Mouse (Mus musculus) stomach, embryonic 15.5 days (tissue): ENCODE measurements around the gene Glg1. TPM values are rescaled to one million over a fixed set of nuclear protein-coding genes. Genes with fewer than 3 reads are reported as not detected.
"Not testable (repeated sequence)": the region's sequence is repeated elsewhere in the genome, so short reads cannot be mapped to it uniquely, and the experiment has no call there.

Experiments
- ATAC-seq: fragments of 200-750 bp; cut with Nextera tagmentation; 2 replicates; pipeline ENCODE4 v1.8.0; 2017; ENCODE audit warnings: low read depth, moderate number of reproducible peaks, moderate TSS enrichment; ENCODE audit not compliant: insufficient read depth, low FRiP score
- H3K27ac ChIP-seq: fragments of 300-500 bp; sonication (generic); 2 replicates; pipeline ENCODE4 v1.5.1; 2015; ENCODE audit warnings: mild to moderate bottlenecking, inconsistent platforms
- H3K27me3 ChIP-seq: fragments of 300-500 bp; sonication (generic); replicated peaks from 2 replicates; pipeline ENCODE4 v1.6.1; 2015; ENCODE audit warnings: inconsistent platforms
- H3K36me3 ChIP-seq: fragments of 300-500 bp; sonication (generic); 2 replicates; pipeline ENCODE4 v1.6.1; 2015; ENCODE audit warnings: inconsistent platforms
- H3K4me1 ChIP-seq: fragments of 300-500 bp; sonication (generic); 2 replicates; pipeline ENCODE4 v1.6.1; 2015; ENCODE audit warnings: inconsistent platforms
- H3K4me2 ChIP-seq: fragments of 300-500 bp; sonication (generic); 2 replicates; pipeline ENCODE4 v1.6.1; 2015; ENCODE audit warnings: mild to moderate bottlenecking, inconsistent platforms
- H3K4me3 ChIP-seq: fragments of 300-500 bp; sonication (generic); replicated peaks from 2 replicates; pipeline ENCODE4 v1.5.1; 2015; ENCODE audit warnings: inconsistent platforms
- H3K9ac ChIP-seq: fragments of 300-500 bp; sonication (generic); 2 replicates; pipeline ENCODE4 v1.6.1; 2015; ENCODE audit warnings: inconsistent platforms
- H3K9me3 ChIP-seq: fragments of 300-500 bp; sonication (generic); 2 replicates; pipeline ENCODE4 v1.6.1; 2016; ENCODE audit warnings: inconsistent platforms
- WGBS: fragments of 180-500 bp; shearing (Covaris S2); methylation state at CpG from one replicate; pipeline ENCODE4 v1.1.7; 2015; 5-methylcytosine and 5-hydroxymethylcytosine counted together
- polyA plus RNA-seq: library from polyadenylated mRNA; unstranded; fragments of >200 nt; fragmentation: Nextera tagmentation; extraction: Ambion mirVana; gene quantifications from 2 replicates; pipeline ENCODE4 v1.2.1, GENCODE M21; 2015

Glg1 gene
- polyA plus RNA-seq, 1 experiment from 2014 or later: 63.4 TPM

- Histone ChIP-seq H3K4me2 (no peak overlapping the region), H3K27me3 (no peaks in the 10 kb centered on the region), H3K9ac (no peak overlapping the region), H3K9me3 (no peaks in the 10 kb centered on the region), H3K36me3 (peaks cover 68% of the 10 kb centered on the region), H3K27ac (no peak overlapping the region), H3K4me3 (no peak overlapping the region), H3K4me1 (no peaks in the 10 kb centered on the region)
- 68% methylated on average over 4 of the region's 4 CpGs for WGBS
- ATAC-seq: no peak
Observed at GRCm38 (mm10) chr8:111285603-111286002, 26.6 kb upstream of the Glg1 start.

- no peaks in the 10 kb centered on the region for H3K4me1 ChIP-seq
- WGBS: 87% methylated on average over 3 of the region's 3 CpGs
Observed at GRCm38 (mm10) chr8:111282093-111282492, 23.1 kb upstream of the Glg1 start.

GRCm38 (mm10) chr8:111268277-111268676 is 9.3 kb upstream of the Glg1 start:
- H3K9me3 ChIP-seq: no peaks in the 10 kb centered on the region; the same call in 1 of the 2 replicates
- H3K4me1 ChIP-seq: no peaks in the 10 kb centered on the region
- no peak overlapping the region for H3K4me3 ChIP-seq
- 76% methylated on average over 2 of the region's 2 CpGs for WGBS
- no peak overlapping the region for H3K27ac ChIP-seq
- peaks cover 9% of the 10 kb centered on the region for H3K36me3 ChIP-seq
- no peak for ATAC-seq
- H3K9ac ChIP-seq: no peak overlapping the region
- no peaks in the 10 kb centered on the region for H3K27me3 ChIP-seq
- H3K4me2 ChIP-seq: no peak overlapping the region

More at GRCm38 (mm10) chr8:111282093-111282492, 23.1 kb upstream of the Glg1 start:
- H3K36me3 ChIP-seq: peaks cover 69% of the 10 kb centered on the region
- no peak for ATAC-seq
- no peak overlapping the region for H3K4me3 ChIP-seq
- H3K9ac ChIP-seq: no peak overlapping the region
- H3K9me3 ChIP-seq: no peaks in the 10 kb centered on the region
- H3K27ac ChIP-seq: no peak overlapping the region
- no peak overlapping the region for H3K4me2 ChIP-seq
- no peaks in the 10 kb centered on the region for H3K27me3 ChIP-seq

GRCm38 (mm10) chr8:111266161-111266560 is 7.1 kb upstream of the Glg1 start:
- H3K4me2 ChIP-seq: not testable (repeated sequence)

GRCm38 (mm10) chr8:111264693-111265220 is 5.7 kb upstream of the Glg1 start:
- no peak for ATAC-seq
- Histone ChIP-seq H3K9me3 (no peaks in the 10 kb centered on the region; the same call in 1 of the 2 replicates), H3K4me1 (no peaks in the 10 kb centered on the region), H3K27me3 (no peaks in the 10 kb centered on the region), H3K27ac (no peak overlapping the region), H3K36me3 (no peaks in the 10 kb centered on the region), H3K4me3 (no peak overlapping the region), H3K4me2 (no peak overlapping the region), H3K9ac (no peak overlapping the region)
- WGBS: 80% methylated on average over 2 of the region's 2 CpGs

More at GRCm38 (mm10) chr8:111266161-111266560, 7.1 kb upstream of the Glg1 start:
- not testable (repeated sequence) for H3K27me3 ChIP-seq, H3K4me3 ChIP-seq, ATAC-seq, H3K27ac ChIP-seq, H3K9ac ChIP-seq, H3K9me3 ChIP-seq, H3K36me3 ChIP-seq, H3K4me1 ChIP-seq
- 71% methylated on average over 7 of the region's 7 CpGs for WGBS

GRCm38 (mm10) chr8:111261981-111262381 is 3.0 kb upstream of the Glg1 start:
- no peaks in the 10 kb centered on the region for H3K36me3 ChIP-seq
- H3K9me3 ChIP-seq: no peaks in the 10 kb centered on the region; the same call in 1 of the 2 replicates
- 50% methylated on average over 4 of the region's 4 CpGs for WGBS
- H3K27me3 ChIP-seq: no peaks in the 10 kb centered on the region
- H3K4me2 ChIP-seq: no peak overlapping the region
- H3K9ac ChIP-seq: no peak overlapping the region
- no peak overlapping the region for H3K27ac ChIP-seq
- H3K4me1 ChIP-seq: peaks cover 6% of the 10 kb centered on the region; the same call in 1 of the 2 replicates
- H3K4me3 ChIP-seq: no peak overlapping the region
- no peak for ATAC-seq

GRCm38 (mm10) chr8:111260251-111260650 is 1.2 kb upstream of the Glg1 start:
- Histone ChIP-seq H3K4me2 (no peak overlapping the region), H3K27me3 (no peaks in the 10 kb centered on the region), H3K9me3 (no peaks in the 10 kb centered on the region), H3K36me3 (0 out of 2 replicates have a peak, but pooled peaks cover 2% of the 10 kb centered on the region), H3K4me3 (no peak overlapping the region), H3K9ac (no peak overlapping the region), H3K27ac (no peak overlapping the region), H3K4me1 (peaks cover 6% of the 10 kb centered on the region; the same call in 1 of the 2 replicates)
- 93% methylated on average over 5 of the region's 5 CpGs for WGBS
- ATAC-seq: no peak

GRCm38 (mm10) chr8:111259408-111259741 is 359 bp upstream of the Glg1 start:
- WGBS: 9% methylated on average over 13 of the region's 13 CpGs
- no peaks in the 10 kb centered on the region for H3K9me3 ChIP-seq
- ATAC-seq: peak; percentile 1; the same call in 1 of the 2 replicates
- peaks cover 6% of the 10 kb centered on the region; the same call in 1 of the 2 replicates for H3K4me1 ChIP-seq
- peak overlapping the region; percentile 51 for H3K4me2 ChIP-seq
- peak overlapping the region; percentile 99 for H3K27ac ChIP-seq
- H3K27me3 ChIP-seq: no peaks in the 10 kb centered on the region
- peak overlapping the region; percentile 89 for H3K4me3 ChIP-seq
- 0 out of 2 replicates have a peak, but pooled peaks cover 4% of the 10 kb centered on the region for H3K36me3 ChIP-seq
- peak overlapping the region; percentile 42; the same call in 1 of the 2 replicates for H3K9ac ChIP-seq

GRCm38 (mm10) chr8:111258010-111258630 is 896 bp downstream of the Glg1 start:
- peak; percentile 20; the same call in 1 of the 2 replicates for ATAC-seq
- Histone ChIP-seq H3K4me3 (peak overlapping the region; percentile 89), H3K36me3 (0 out of 2 replicates have a peak, but pooled peaks cover 4% of the 10 kb centered on the region), H3K9ac (peak overlapping the region; percentile 96), H3K27me3 (no peaks in the 10 kb centered on the region), H3K4me1 (peaks cover 6% of the 10 kb centered on the region; the same call in 1 of the 2 replicates), H3K9me3 (no peaks in the 10 kb centered on the region), H3K4me2 (peak overlapping the region; percentile 51), H3K27ac (peak overlapping the region; percentile 99)
- WGBS: under 1% methylated on average over 26 of the region's 26 CpGs

- Histone ChIP-seq H3K27me3 (no peaks in the 10 kb centered on the region), H3K9me3 (no peaks in the 10 kb centered on the region), H3K9ac (no peak overlapping the region), H3K4me2 (no peak overlapping the region), H3K27ac (no peak overlapping the region), H3K4me1 (peaks cover 4% of the 10 kb centered on the region; the same call in 1 of the 2 replicates), H3K4me3 (no peak overlapping the region), H3K36me3 (0 out of 2 replicates have a peak, but pooled peaks cover 4% of the 10 kb centered on the region)
- 65% methylated on average over 4 of the region's 4 CpGs for WGBS
- ATAC-seq: peak; percentile 31; the same call in 1 of the 2 replicates
Observed at GRCm38 (mm10) chr8:111252487-111253112, 6.4 kb downstream of the Glg1 start.

GRCm38 (mm10) chr8:111250111-111250510 is 8.9 kb downstream of the Glg1 start:
- H3K9me3 ChIP-seq: no peaks in the 10 kb centered on the region
- 69% methylated on average over 2 of the region's 2 CpGs for WGBS
- ATAC-seq: no peak
- 0 out of 2 replicates have a peak, but pooled peaks cover 1% of the 10 kb centered on the region for H3K36me3 ChIP-seq
- no peak overlapping the region for H3K9ac ChIP-seq
- H3K4me1 ChIP-seq: no peaks in the 10 kb centered on the region
- H3K27me3 ChIP-seq: no peaks in the 10 kb centered on the region
- H3K4me2 ChIP-seq: no peak overlapping the region
- H3K4me3 ChIP-seq: no peak overlapping the region
- H3K27ac ChIP-seq: no peak overlapping the region

- Histone ChIP-seq H3K4me1 (no peaks in the 10 kb centered on the region), H3K36me3 (no peaks in the 10 kb centered on the region), H3K9me3 (no peaks in the 10 kb centered on the region), H3K4me3 (no peak overlapping the region), H3K4me2 (no peak overlapping the region), H3K27ac (no peak overlapping the region), H3K27me3 (no peaks in the 10 kb centered on the region), H3K9ac (no peak overlapping the region)
- no peak for ATAC-seq
Observed at GRCm38 (mm10) chr8:111248136-111248535, 10.9 kb downstream of the Glg1 start.
